Mouse (Mus musculus): ENCODE measurements at regions not wholly inside any gene's neighbourhood (a gene's known extent, or its start where the extent isn't known, plus 50 kb on each side); places are given as distances from the start of the nearest gene placed in this dataset.

GRCm38 (mm10) chr1:103767315-103767714 lies 1001.0 kb upstream of the Cdh20 start:
- TF ChIP-seq CTCF (IDR thresholded peaks at IDR 0.05), result no peak
- no peak for TF ChIP-seq POLR2A (IDR thresholded peaks at IDR 0.05; ENCODE audit: insufficient read depth, low read depth, low read length)
- TF ChIP-seq EP300 (IDR thresholded peaks at IDR 0.05; ENCODE audit: insufficient read depth, low read depth, low read length), result no peak

Measured in heart, adult 2 months (tissue).